Mouse (Mus musculus) E14TG2a.4 (cell line): Measurements from ENCODE around the gene Vangl1.

Experiments
- CTCF ChIP-seq: conservative IDR thresholded peaks from 2 replicates; pipeline ENCODE4 v1.5.1; 2014; ENCODE audit warnings: low read length
- POU5F1 ChIP-seq: IDR thresholded peaks from 2 replicates; pipeline ENCODE4 v1.6.1; 2014; ENCODE audit warnings: low read length, borderline replicate concordance

DNA sequence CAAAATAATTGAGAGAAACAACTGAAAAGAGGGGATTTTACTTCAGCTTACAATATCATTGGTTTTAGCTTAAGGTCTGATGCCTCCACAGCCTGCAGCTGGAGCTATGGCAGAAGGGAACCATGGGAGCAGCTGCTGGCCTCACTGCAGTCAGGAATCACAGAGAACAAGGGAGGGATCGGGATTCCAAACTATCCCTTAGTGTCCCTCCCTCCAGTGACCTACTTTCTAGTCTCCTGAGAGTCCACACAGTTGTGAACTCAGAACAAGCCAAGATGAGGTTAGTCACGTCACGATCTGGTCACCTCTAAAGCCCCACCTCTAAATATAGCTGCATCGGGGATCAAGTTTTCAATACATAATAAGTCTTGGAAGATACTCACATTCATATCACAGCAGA is 57.3 kb downstream of the Vangl1 start:
- TF ChIP-seq CTCF = no peak
- no peak for TF ChIP-seq POU5F1
